Mouse (Mus musculus) intestine, embryonic 14.5 days (tissue): ENCODE measurements around the gene Thsd1. TPM values are rescaled to one million over a fixed set of nuclear protein-coding genes. Genes with fewer than 3 reads are reported as not detected.

Source experiments
- ATAC-seq: fragments of 200-750 bp; cut with Nextera tagmentation; replicated peaks from 2 replicates; pipeline ENCODE4 v1.8.0; 2017; ENCODE audit warnings: low read depth, moderate number of reproducible peaks, moderate TSS enrichment, moderate library complexity; ENCODE audit not compliant: low FRiP score, low TSS enrichment
- DNase-seq: peaks from one replicate; pipeline ENCODE4 v3.0.0-alpha.2; 2018; ENCODE audit warnings: low spot score
- H3K27ac ChIP-seq: fragments of 300-500 bp; sonication (generic); 2 replicates; pipeline ENCODE4 v1.5.1; 2014; ENCODE audit warnings: low read depth, mild to moderate bottlenecking, control low read depth
- H3K27me3 ChIP-seq: fragments of 300-500 bp; sonication (generic); replicated peaks from 2 replicates; pipeline ENCODE4 v1.6.1; 2014; ENCODE audit warnings: low read length, control low read depth; ENCODE audit not compliant: control insufficient read depth, insufficient read depth
- H3K36me3 ChIP-seq: fragments of 300-500 bp; sonication (generic); 2 replicates; pipeline ENCODE4 v1.6.1; 2014; ENCODE audit warnings: low read length, control low read depth; ENCODE audit not compliant: control insufficient read depth, insufficient read depth
- H3K4me1 ChIP-seq: fragments of 300-500 bp; sonication (generic); replicated peaks from 2 replicates; pipeline ENCODE4 v1.6.1; 2014; ENCODE audit warnings: low read length, control low read depth, mixed read lengths; ENCODE audit not compliant: control insufficient read depth, insufficient read depth
- H3K4me2 ChIP-seq: fragments of 300-500 bp; sonication (generic); 2 replicates; pipeline ENCODE4 v1.6.1; 2014; ENCODE audit warnings: low read length
- H3K4me3 ChIP-seq: fragments of 300-500 bp; sonication (generic); 2 replicates; pipeline ENCODE4 v1.5.1; 2014; ENCODE audit warnings: low read depth, low read length, control low read depth, mixed read lengths
- H3K9ac ChIP-seq: fragments of 300-500 bp; sonication (generic); 2 replicates; pipeline ENCODE4 v1.6.1; 2014; ENCODE audit warnings: mild to moderate bottlenecking, low read length
- H3K9me3 ChIP-seq: fragments of 300-500 bp; sonication (generic); 2 replicates; pipeline ENCODE4 v1.6.1; 2016; ENCODE audit warnings: low read length, control low read depth; ENCODE audit not compliant: control insufficient read depth
- WGBS: fragments of 180-500 bp; shearing (Covaris S2); extraction: QIAGEN DNeasy Blood & Tissue Kit; methylation state at CpG from one replicate; pipeline ENCODE4 v1.1.7; 2014; 5-methylcytosine and 5-hydroxymethylcytosine counted together
- polyA plus RNA-seq: library from polyadenylated mRNA; unstranded; fragments of >200 nt; fragmentation: Nextera tagmentation; extraction: Ambion mirVana; gene quantifications from 2 replicates; pipeline ENCODE4 v1.2.1, GENCODE M21; 2014

Gene Thsd1
- polyA plus RNA-seq, 1 experiment from 2014 or later: 9.1 TPM

GRCm38 (mm10) chr8:22258946-22259450 is 31.9 kb downstream of the Thsd1 start:
- Histone ChIP-seq H3K4me3 (no peak overlapping the region), H3K27ac (no peak overlapping the region)
- no peak for ATAC-seq

DNA sequence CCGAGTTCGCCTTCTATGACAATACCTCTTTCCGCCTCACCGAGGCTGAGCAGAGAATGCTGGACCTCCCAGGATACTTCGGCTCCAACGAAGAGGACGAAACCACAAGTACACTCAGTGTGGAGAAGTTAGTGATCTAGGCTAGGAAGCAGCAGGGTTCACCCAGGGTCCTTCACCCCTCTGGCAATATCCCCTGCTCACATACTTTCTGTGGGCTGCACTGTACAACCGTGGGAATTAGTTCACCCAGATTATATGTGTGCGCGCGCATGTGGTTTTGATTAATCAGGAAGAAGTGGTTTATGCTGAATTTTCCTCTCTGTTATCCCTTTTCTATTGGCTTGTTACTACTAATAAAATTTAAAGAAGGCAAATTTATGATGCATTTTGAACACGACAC is 32.4 kb downstream of the Thsd1 start:
- Histone ChIP-seq H3K9ac (no peak overlapping the region), H3K27ac (no peak overlapping the region), H3K36me3 (no peaks in the 10 kb centered on the region), H3K4me2 (no peak overlapping the region), H3K4me3 (no peak overlapping the region), H3K27me3 (no peaks in the 10 kb centered on the region), H3K4me1 (no peaks in the 10 kb centered on the region), H3K9me3 (no peaks in the 10 kb centered on the region)
- ATAC-seq (no peak), DNase-seq (no peak)
- 79% methylated on average over 12 of the region's 12 CpGs for WGBS

More at GRCm38 (mm10) chr8:22258946-22259450, 31.9 kb downstream of the Thsd1 start:
- no peaks in the 10 kb centered on the region for H3K9me3 ChIP-seq
- no peaks in the 10 kb centered on the region for H3K4me1 ChIP-seq
- no peak overlapping the region for H3K9ac ChIP-seq
- WGBS: 85% methylated on average over 18 of the region's 18 CpGs
- H3K36me3 ChIP-seq: no peaks in the 10 kb centered on the region
- no peak overlapping the region for H3K4me2 ChIP-seq
- no peak for DNase-seq
- no peaks in the 10 kb centered on the region for H3K27me3 ChIP-seq

DNA sequence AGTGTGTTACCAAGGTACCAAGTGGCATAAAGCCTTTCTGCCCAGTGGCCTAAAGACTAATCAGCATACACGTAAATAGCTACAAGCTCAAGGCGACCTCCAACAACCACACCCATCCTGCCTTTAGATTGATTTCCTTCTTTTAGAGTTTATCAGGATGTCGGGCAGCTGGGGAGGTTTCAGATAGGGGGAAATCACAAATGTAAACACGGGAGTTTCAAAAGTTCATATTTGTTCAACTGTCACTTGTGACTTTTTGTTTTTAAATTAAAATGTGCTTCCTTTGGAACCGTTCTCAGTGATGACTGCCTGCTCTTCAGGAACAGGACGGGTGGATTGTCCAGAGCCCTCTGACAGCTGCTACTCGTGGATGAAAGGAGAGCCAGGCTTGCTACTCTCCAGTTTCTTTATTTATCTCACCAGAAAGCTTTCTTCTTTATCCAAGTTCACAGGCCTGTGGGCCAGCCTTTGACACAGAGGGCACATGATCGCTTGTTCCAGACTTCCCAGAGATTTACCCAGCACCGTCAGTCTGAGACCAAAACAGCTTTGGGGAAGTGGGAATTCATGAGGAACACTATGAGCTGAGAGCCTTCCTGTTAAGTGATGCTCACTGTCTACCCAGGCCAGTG is 33.1 kb downstream of the Thsd1 start:
- DNase-seq (no peak), ATAC-seq (no peak)
- WGBS: 37% methylated on average over 9 of the region's 9 CpGs
- Histone ChIP-seq H3K36me3 (no peaks in the 10 kb centered on the region), H3K9ac (no peak overlapping the region), H3K4me3 (no peak overlapping the region), H3K27ac (no peak overlapping the region), H3K4me1 (no peaks in the 10 kb centered on the region), H3K27me3 (no peaks in the 10 kb centered on the region), H3K4me2 (no peak overlapping the region), H3K9me3 (no peaks in the 10 kb centered on the region)

GRCm38 (mm10) chr8:22262267-22262666 is 35.2 kb downstream of the Thsd1 start:
- Histone ChIP-seq H3K4me2 (no peak overlapping the region), H3K27ac (no peak overlapping the region), H3K36me3 (no peaks in the 10 kb centered on the region), H3K27me3 (no peaks in the 10 kb centered on the region), H3K4me3 (no peak overlapping the region), H3K9ac (no peak overlapping the region), H3K4me1 (no peaks in the 10 kb centered on the region), H3K9me3 (no peaks in the 10 kb centered on the region)
- ATAC-seq: no peak
- 91% methylated on average over 3 of the region's 3 CpGs for WGBS
- no peak for DNase-seq

- no peak for ATAC-seq
- H3K9ac ChIP-seq: no peak overlapping the region
- H3K9me3 ChIP-seq: no peaks in the 10 kb centered on the region
- no peaks in the 10 kb centered on the region for H3K4me1 ChIP-seq
- 83% methylated on average over 6 of the region's 6 CpGs for WGBS
- H3K4me3 ChIP-seq: no peak overlapping the region
- H3K4me2 ChIP-seq: no peak overlapping the region
- H3K36me3 ChIP-seq: no peaks in the 10 kb centered on the region
- DNase-seq: no peak
- H3K27ac ChIP-seq: no peak overlapping the region
- no peaks in the 10 kb centered on the region for H3K27me3 ChIP-seq
Measured at GRCm38 (mm10) chr8:22264292-22264691, 37.2 kb downstream of the Thsd1 start.

- 88% methylated on average over 6 of the region's 6 CpGs for WGBS
- Histone ChIP-seq H3K4me3 (no peak overlapping the region), H3K4me1 (no peaks in the 10 kb centered on the region)
Measured at GRCm38 (mm10) chr8:22264787-22265186, 37.7 kb downstream of the Thsd1 start.

GRCm38 (mm10) chr8:22265194-22265593 is 38.1 kb downstream of the Thsd1 start:
- H3K4me3 ChIP-seq: no peak overlapping the region
- no peak overlapping the region for H3K27ac ChIP-seq
- H3K4me1 ChIP-seq: no peaks in the 10 kb centered on the region
- H3K9me3 ChIP-seq: no peaks in the 10 kb centered on the region
- ATAC-seq: no peak
- no peaks in the 10 kb centered on the region for H3K27me3 ChIP-seq
- WGBS: 94% methylated on average over 1 of the region's 1 CpGs
- DNase-seq: no peak
- no peaks in the 10 kb centered on the region for H3K36me3 ChIP-seq
- no peak overlapping the region for H3K4me2 ChIP-seq
- H3K9ac ChIP-seq: no peak overlapping the region

More at GRCm38 (mm10) chr8:22264787-22265186, 37.7 kb downstream of the Thsd1 start:
- Histone ChIP-seq H3K27me3 (no peaks in the 10 kb centered on the region), H3K9ac (no peak overlapping the region), H3K27ac (no peak overlapping the region), H3K9me3 (no peaks in the 10 kb centered on the region), H3K36me3 (no peaks in the 10 kb centered on the region), H3K4me2 (no peak overlapping the region)
- ATAC-seq: no peak
- no peak for DNase-seq

DNA sequence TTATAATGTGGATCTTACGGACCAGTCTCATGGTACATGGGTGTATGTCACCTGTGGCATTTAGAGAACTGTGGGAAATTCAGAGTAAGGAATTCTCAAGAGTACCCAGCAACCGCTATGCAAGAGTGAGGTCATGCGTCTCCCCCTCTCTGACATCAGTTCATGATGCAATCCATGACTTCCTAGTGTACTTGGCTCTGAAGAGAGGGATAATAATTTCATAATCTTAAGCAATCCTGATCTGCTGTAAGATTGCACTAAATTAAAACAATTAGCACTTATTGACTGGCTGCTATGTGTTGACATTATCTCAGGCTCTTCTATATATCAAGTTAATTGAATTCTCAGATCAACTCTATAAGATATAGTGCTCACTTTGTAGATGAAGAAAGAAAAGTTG is 39.7 kb downstream of the Thsd1 start:
- Histone ChIP-seq H3K9ac (no peak overlapping the region), H3K27me3 (no peaks in the 10 kb centered on the region), H3K27ac (no peak overlapping the region), H3K9me3 (no peaks in the 10 kb centered on the region), H3K4me3 (no peak overlapping the region), H3K4me2 (no peak overlapping the region), H3K36me3 (no peaks in the 10 kb centered on the region), H3K4me1 (no peaks in the 10 kb centered on the region)
- 91% methylated on average over 3 of the region's 3 CpGs for WGBS
- no peak for DNase-seq
- no peak for ATAC-seq

DNA sequence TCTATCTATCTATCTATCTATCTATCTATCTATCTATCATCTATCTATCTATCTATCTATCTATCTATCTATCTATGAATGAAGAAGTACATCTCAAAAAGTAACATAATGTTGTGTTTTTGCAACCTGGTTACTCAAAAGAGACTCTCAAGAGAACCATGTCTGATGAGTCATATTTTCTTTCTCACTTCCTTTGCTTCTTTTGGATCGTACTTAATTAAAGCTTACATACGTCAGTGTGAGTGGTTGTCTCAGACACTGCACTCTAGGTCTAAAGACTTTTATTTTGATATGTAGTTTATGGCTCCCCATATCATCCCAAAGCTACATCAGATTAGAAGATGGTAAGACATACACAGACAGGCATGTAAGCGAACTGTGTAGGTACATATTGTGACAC is 46.0 kb downstream of the Thsd1 start:
- H3K9ac ChIP-seq: no peak overlapping the region
- no peaks in the 10 kb centered on the region for H3K36me3 ChIP-seq
- 76% methylated on average over 3 of the region's 3 CpGs for WGBS

More for the DNA sequence above, 46.0 kb downstream of the Thsd1 start:
- ATAC-seq (no peak), DNase-seq (no peak)
- Histone ChIP-seq H3K4me2 (no peak overlapping the region), H3K9me3 (no peaks in the 10 kb centered on the region), H3K4me3 (no peak overlapping the region), H3K27me3 (no peaks in the 10 kb centered on the region), H3K27ac (no peak overlapping the region), H3K4me1 (no peaks in the 10 kb centered on the region)
